Mouse (Mus musculus): ENCODE results near the gene Csmd2.

The Csmd2 gene

DNA sequence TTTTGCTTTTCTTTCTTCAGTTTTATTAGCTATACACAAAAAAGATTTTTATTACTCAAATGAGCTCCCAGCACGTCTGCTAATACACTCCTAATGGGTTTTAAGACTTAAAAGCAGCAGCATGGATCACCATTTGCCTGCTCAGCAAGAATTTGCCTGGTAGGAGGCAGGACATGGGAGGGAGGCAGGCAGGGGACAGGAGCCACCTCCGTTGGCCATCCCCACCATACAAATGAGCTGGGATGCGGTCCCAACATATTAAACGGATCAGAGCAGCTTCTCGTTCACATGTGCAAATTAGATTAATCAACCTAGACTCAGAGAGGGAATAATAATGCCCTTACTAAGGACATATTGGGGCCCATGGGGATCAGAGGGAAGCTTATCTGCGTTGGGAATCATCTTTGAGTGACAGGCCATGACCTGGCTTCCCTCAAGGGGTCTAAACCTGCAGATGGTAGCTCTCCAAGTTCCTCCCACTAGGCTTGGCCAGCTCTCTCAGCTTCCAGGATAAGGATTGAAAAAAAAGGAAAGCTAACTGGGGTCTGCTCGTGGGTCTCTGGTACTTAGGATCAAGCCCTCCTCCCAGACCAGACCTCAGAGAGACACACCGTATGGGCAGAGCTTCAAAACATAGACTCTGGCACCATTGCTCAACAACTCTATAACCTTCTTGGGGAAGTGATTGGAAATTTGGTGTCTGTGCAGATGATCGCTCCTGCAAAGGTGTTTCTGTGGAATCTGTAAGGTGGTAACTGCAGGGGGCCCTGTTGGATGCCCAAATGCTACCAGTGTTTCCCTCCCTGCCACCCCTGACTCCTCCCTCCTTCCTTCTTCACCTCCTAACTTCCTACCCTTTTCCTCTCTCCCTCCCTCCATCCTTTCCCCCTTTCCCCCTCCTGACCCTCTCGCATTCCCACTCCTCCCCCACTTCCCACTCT lies 153.8 kb downstream of the Csmd2 start:
- DNase-seq (ENCODE audit: low read depth): no peak

DNA sequence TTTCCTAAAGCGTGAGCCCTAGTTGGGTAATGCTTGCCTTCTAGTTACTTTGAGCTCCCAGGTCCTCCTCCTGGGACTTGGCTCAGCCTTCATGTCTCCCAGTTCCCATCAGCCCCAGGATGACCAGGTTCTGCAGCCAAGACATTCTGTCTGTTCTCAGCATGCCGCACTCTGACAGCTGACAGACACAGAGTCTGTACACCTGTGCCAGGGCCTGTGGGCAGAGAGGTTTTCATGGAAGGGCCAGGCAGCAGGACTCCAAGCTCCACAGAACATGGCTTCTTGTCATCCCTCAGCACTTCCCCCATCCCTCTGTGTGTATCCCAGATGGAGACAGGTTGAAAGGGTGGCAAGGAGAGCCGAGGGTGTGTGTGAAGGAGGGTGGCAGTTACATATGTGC lies 154.6 kb downstream of the Csmd2 start:
- no peak for DNase-seq (ENCODE audit: low read depth)

GRCm38 (mm10) chr4:128143147-128143546 lies 155.5 kb downstream of the Csmd2 start:
- no peak for DNase-seq (ENCODE audit: low read depth)

DNA sequence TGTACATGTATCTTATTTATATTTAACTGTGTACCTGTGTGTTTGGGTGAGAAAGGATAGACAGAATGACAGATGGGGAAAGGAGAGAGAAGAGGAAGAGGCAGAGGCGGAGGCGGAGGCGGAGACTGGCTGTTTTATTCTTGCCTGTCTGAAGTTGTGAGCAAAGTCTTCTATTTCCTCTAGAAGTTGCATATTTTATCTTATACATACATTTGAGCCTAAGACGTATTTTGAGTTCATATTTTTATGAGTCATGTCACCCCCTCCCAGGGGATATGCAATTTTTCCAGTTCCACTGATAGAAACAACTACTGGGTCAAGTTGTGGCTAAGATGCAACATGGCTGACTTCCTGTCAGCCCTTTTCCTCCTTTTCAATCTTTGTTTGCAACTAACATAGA lies 161.9 kb downstream of the Csmd2 start:
- DNase-seq (ENCODE audit: low read depth): no peak

- no peak for DNase-seq (ENCODE audit: low read depth)
Measured at GRCm38 (mm10) chr4:128152066-128152465, 164.4 kb downstream of the Csmd2 start.

- no peak for DNase-seq (ENCODE audit: low read depth)
Measured at GRCm38 (mm10) chr4:128153144-128153543, 165.5 kb downstream of the Csmd2 start.

DNA sequence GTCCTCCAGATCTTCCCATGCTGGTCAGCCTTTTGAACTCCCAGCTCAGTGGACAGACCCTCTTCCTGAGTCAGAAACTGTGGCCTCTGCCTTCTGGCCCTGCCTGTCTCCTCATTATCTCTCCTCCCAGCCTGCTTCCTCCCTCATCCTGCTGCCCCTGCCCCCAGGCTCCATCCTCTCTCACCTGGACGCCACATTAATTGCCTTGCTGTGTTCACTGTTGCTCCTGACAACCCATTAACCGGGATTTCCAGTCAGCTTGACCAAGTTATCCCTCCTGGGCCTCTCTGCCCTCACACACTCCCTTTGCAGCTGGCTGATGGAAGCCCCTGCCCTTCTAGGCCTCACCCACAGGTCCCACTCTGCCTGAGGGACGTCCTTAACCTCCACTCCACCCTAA lies 167.6 kb downstream of the Csmd2 start:
- no peak for DNase-seq (ENCODE audit: low read depth)

GRCm38 (mm10) chr4:128160656-128161055 lies 173.0 kb downstream of the Csmd2 start:
- DNase-seq (ENCODE audit: low read depth): no peak

GRCm38 (mm10) chr4:128170181-128170580 lies 182.5 kb downstream of the Csmd2 start:
- DNase-seq (ENCODE audit: low read depth): no peak

DNA sequence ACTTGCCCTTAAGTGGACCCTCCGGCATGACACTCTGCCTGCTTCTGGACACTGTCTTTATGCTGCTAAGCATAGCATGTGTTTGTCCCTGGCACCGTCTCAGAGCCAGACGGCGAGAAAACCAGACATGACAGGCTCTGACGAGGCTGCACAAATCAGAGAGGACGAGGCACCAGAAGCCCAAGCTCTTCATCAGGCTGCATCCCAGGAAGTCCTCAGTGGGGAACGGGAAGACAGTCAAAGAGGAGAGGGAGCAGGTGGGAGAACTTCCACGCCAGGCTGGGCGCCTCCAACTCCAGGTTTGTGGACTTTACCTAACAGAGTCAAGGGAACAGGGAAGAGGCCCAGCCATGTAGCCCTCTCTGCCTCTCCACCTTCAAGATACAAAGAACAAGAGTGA lies 183.6 kb downstream of the Csmd2 start:
- no peak for DNase-seq (ENCODE audit: low read depth)

- no peak for DNase-seq (ENCODE audit: low read depth)
Measured at GRCm38 (mm10) chr4:128171701-128172100, 184.0 kb downstream of the Csmd2 start.

DNA sequence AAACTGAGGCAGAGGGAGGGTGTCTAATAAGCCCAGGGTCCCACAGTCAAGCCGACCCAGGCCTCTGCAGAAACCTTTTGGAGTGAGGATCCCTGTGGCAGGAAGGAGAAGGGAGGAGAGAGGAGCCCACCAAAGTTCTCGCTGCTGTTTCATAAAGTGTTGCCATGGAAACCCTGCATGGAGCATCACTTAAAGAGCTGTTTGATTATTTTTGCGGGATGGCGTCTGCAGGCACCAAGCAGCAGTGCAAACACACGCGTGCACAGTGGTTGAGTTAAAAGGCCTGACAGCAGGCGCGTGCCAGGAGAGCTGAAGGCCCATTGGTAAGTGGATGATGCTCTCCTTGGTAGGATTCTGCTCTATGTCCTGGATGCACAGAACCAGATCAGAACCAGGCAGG lies 191.3 kb downstream of the Csmd2 start:
- no peak for DNase-seq (ENCODE audit: low read depth)

GRCm38 (mm10) chr4:128179581-128179980 lies 191.9 kb downstream of the Csmd2 start:
- no peak for DNase-seq (ENCODE audit: low read depth)

DNA sequence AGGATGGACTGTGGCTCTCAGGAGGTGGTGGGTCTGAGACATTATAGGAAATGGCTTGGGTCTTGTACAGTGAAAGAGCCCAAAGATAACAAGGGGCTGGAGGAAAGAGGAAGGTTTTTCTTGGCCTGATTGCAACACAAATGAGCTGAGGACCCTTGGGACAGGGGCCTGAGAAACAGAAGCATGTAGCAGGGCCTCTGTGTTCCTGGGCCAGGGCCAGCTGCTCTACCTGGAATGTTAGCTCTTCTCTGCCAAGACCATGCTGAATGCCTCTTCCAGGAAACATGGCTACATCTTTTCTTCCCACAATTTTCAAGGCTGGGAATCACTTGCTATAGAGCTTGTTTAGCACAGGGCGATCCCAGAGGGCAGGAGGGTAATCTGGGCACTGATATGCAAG lies 197.1 kb downstream of the Csmd2 start:
- no peak for DNase-seq (ENCODE audit: low read depth)

- no peak for DNase-seq (ENCODE audit: low read depth)
Measured at GRCm38 (mm10) chr4:128194454-128194853, 206.8 kb downstream of the Csmd2 start.

DNA sequence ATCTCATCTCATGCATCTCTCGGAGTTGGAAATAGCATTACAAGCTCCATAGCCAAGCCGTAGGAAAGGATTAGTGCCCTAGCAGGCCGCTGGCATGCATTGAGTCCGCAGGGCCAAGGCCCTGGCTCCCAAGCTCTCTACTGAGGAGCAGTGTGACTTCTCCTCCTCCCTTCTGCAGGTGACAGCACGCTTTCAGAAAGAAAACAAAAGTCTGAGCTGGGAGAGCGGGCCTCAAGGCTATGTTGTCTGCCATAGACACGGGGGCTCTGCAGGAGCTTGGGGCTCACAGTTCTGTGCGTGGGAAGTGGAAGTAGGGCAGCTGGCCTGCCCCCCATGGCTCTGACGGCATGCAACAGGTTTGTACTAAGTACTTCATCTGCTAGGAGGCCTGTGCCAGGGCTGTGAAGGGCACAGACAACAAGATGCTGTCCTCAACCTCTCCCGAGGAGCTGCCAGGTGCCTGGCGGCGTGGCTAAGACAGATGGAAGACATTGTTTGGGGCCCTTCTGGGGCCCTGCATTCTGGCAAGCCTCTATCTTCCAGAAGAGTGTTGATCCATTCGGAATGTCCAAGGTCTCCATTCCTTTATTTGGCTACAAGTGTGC lies 230.4 kb downstream of the Csmd2 start:
- no peak for DNase-seq (ENCODE audit: low read depth)

GRCm38 (mm10) chr4:128224453-128224852 lies 236.8 kb downstream of the Csmd2 start:
- DNase-seq (ENCODE audit: low read depth): no peak

DNA sequence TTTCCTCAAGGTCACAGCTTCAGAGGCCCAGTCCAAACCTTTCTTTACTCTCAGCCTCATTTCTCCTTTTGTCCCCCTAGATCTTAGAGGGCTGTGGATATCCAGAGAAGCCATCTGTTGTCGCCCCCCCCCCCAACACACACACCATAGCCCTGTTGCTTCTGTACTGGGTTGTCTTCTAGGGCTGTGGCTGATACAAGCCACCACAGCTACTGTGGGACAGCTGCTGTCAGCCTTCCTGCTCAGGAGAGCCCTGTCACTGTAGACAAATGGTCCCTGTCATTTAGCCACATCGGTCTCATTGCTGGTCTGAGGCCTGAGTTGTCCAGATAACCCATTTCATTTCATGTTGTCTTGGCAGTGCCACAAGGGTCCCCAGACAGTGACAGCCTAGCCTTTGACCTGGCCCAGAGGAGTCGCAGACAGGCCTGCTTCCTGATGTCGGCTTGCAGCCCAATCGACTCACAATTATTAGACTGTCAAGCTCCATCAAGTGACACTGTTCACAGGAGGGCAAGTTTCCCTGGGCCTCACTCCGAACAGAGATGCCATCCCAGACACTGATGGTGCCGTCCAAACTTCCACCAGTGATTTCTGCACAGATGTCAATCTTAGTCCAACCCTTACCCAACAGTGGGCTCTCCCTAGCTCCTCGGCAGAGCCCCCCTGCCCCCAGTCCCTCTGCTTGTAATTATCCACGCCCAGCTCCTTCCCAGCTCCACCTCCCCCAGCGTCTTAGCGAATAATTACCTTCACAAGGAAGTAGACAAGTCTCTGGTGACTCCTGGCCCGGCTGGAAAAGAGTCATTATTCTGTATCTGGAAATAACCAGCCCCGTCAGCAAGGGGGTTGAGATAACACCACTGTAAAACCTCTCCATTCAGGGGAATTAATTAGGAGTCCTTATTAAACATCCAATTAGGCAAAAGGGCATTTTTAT lies 240.0 kb downstream of the Csmd2 start:
- no peak for DNase-seq (ENCODE audit: low read depth)

GRCm38 (mm10) chr4:128233458-128233857 lies 245.8 kb downstream of the Csmd2 start:
- DNase-seq (ENCODE audit: low read depth): no peak

GRCm38 (mm10) chr4:128239113-128239512 lies 251.5 kb downstream of the Csmd2 start:
- DNase-seq (ENCODE audit: low read depth): no peak

GRCm38 (mm10) chr4:128241075-128241853 lies 253.6 kb downstream of the Csmd2 start:
- DNase-seq (ENCODE audit: low read depth): no peak
